ENCODE assay signal across 23 mouse cellular contexts in genomic region chr8:9171848-9172247, GRCm38 (mm10).
DNase-seq lines count a peak whose midpoint lies in the region; ATAC-seq and TF ChIP-seq lines count a peak whose summit lies in the region.
"Had no signal": no experiment of that assay in that cellular context is flagged by ENCODE, and none has a peak within 500 bp of the region (broad histone marks: within the 10 kb centered on the region; RNA-seq: fewer than 3 reads in every experiment).

No protein-coding gene starts in this region.

- H3K27me3 ChIP-seq in hindbrain, embryonic 10.5 days (ENCODE audit: insufficient read depth, poor library complexity, severe bottlenecking), result peaks cover 7% of the 10 kb centered on the region; the same call in 1 of the 2 replicates
- H3K27me3 ChIP-seq in hindbrain, embryonic 16.5 days (replicated peaks; ENCODE audit: control insufficient read depth, insufficient read depth, low read length), result no peaks in the 10 kb centered on the region
- peaks cover 17% of the 10 kb centered on the region; the same call in 1 of the 2 replicates for H3K27me3 ChIP-seq in embryonic facial prominence, embryonic 10.5 days (replicated peaks; ENCODE audit: low read depth, poor library complexity, severe bottlenecking)
- H3K27me3 ChIP-seq in lung, embryonic 16.5 days (ENCODE audit: control insufficient read depth, insufficient read depth, low read depth, low read length), result no peaks in the 10 kb centered on the region
- H3K27me3 ChIP-seq in stomach, embryonic 15.5 days (replicated peaks), result no peaks in the 10 kb centered on the region
- no peaks in the 10 kb centered on the region for H3K27me3 ChIP-seq in kidney, adult 2 months (replicated peaks; ENCODE audit: control insufficient read depth, insufficient read depth, low read length)
- H3K27me3 ChIP-seq: CH12.LX; forebrain, embryonic 15.5 days; hindbrain, embryonic 13.5 days; liver, embryonic 15.5 days; megakaryocyte, embryonic 14.5 days; neural tube, embryonic 15.5 days had no signal

- H3K27ac ChIP-seq in hindbrain, embryonic 10.5 days, result peak overlapping the region; percentile 56; the same call in 1 of the 2 replicates
- H3K27ac ChIP-seq in hindbrain, embryonic 16.5 days (ENCODE audit: low read depth, low read length), result no peak overlapping the region
- H3K27ac ChIP-seq in embryonic facial prominence, embryonic 10.5 days (replicated peaks), result no peak overlapping the region
- H3K27ac ChIP-seq in lung, embryonic 16.5 days (ENCODE audit: low read length), result peak overlapping the region; percentile 7; the same call in 1 of the 2 replicates
- no peak overlapping the region; the same call in 1 of the 2 replicates for H3K27ac ChIP-seq in stomach, embryonic 15.5 days
- no peak overlapping the region for H3K27ac ChIP-seq in kidney, adult 2 months (ENCODE audit: insufficient read depth, low read depth, low read length)
- H3K27ac ChIP-seq: forebrain, embryonic 15.5 days; hindbrain, embryonic 13.5 days; kidney, postnatal 0 days; limb, embryonic 15.5 days; liver, embryonic 15.5 days; neural tube, embryonic 15.5 days had no signal

- H3K9me3 ChIP-seq in hindbrain, embryonic 10.5 days, result no peaks in the 10 kb centered on the region
- no peaks in the 10 kb centered on the region for H3K9me3 ChIP-seq in hindbrain, embryonic 16.5 days (ENCODE audit: control insufficient read depth, low read length)
- no peaks in the 10 kb centered on the region for H3K9me3 ChIP-seq in embryonic facial prominence, embryonic 10.5 days
- H3K9me3 ChIP-seq in lung, embryonic 16.5 days (ENCODE audit: control insufficient read depth, low read length), result no peaks in the 10 kb centered on the region
- no peaks in the 10 kb centered on the region for H3K9me3 ChIP-seq in stomach, embryonic 15.5 days
- H3K9me3 ChIP-seq: forebrain, embryonic 15.5 days; hindbrain, embryonic 13.5 days; limb, embryonic 15.5 days; liver, embryonic 15.5 days; megakaryocyte, embryonic 14.5 days; neural tube, embryonic 15.5 days had no signal

- TF ChIP-seq CTCF in kidney, adult 2 months (conservative IDR thresholded peaks at IDR 0.05; ENCODE audit: insufficient read depth, insufficient read length, low read depth, low read length), result no peak

- no peak overlapping the region for H3K4me2 ChIP-seq in hindbrain, embryonic 16.5 days (ENCODE audit: low read length)
- no peak overlapping the region for H3K4me2 ChIP-seq in lung, embryonic 16.5 days (ENCODE audit: low read depth, low read length)
- no peak overlapping the region for H3K4me2 ChIP-seq in stomach, embryonic 15.5 days
- H3K4me2 ChIP-seq: forebrain, embryonic 15.5 days; heart, embryonic 11.5 days; hindbrain, embryonic 13.5 days; limb, embryonic 15.5 days; liver, embryonic 15.5 days; neural tube, embryonic 15.5 days had no signal

- H3K4me1 ChIP-seq in hindbrain, embryonic 10.5 days (replicated peaks), result peaks cover 15% of the 10 kb centered on the region
- 0 out of 2 replicates have a peak, but pooled peaks cover 2% of the 10 kb centered on the region for H3K4me1 ChIP-seq in hindbrain, embryonic 16.5 days (ENCODE audit: control insufficient read depth, insufficient read depth, low read depth, low read length)
- H3K4me1 ChIP-seq in embryonic facial prominence, embryonic 10.5 days, result peaks cover 32% of the 10 kb centered on the region
- peaks cover 22% of the 10 kb centered on the region for H3K4me1 ChIP-seq in lung, embryonic 16.5 days (replicated peaks; ENCODE audit: control insufficient read depth, insufficient read depth, low read length)
- H3K4me1 ChIP-seq in stomach, embryonic 15.5 days, result peaks cover 9% of the 10 kb centered on the region
- H3K4me1 ChIP-seq in kidney, adult 2 months (ENCODE audit: control insufficient read depth, insufficient read depth, low read length), result no peaks in the 10 kb centered on the region
- H3K4me1 ChIP-seq: hindbrain, embryonic 13.5 days; limb, embryonic 15.5 days; liver, embryonic 15.5 days; megakaryocyte, embryonic 14.5 days had no signal

- no peak overlapping the region for H3K9ac ChIP-seq in hindbrain, embryonic 16.5 days (ENCODE audit: low read depth, low read length)
- no peak overlapping the region for H3K9ac ChIP-seq in lung, embryonic 16.5 days (ENCODE audit: low read length)
- no peak overlapping the region for H3K9ac ChIP-seq in stomach, embryonic 15.5 days
- H3K9ac ChIP-seq: forebrain, embryonic 15.5 days; hindbrain, embryonic 13.5 days; limb, embryonic 15.5 days; liver, embryonic 15.5 days; neural tube, embryonic 15.5 days had no signal

- WGBS in hindbrain, embryonic 10.5 days, result 73% methylated on average over 5 of the region's 5 CpGs
- 81% methylated on average over 5 of the region's 5 CpGs for WGBS in hindbrain, embryonic 16.5 days
- WGBS in embryonic facial prominence, embryonic 10.5 days, result 64% methylated on average over 5 of the region's 5 CpGs
- 46% methylated on average over 5 of the region's 5 CpGs for WGBS in lung, embryonic 16.5 days
- WGBS in stomach, embryonic 15.5 days, result 50% methylated on average over 5 of the region's 5 CpGs
- 75% methylated on average over 5 of the region's 5 CpGs for WGBS in kidney, adult 2 months

- TF ChIP-seq POLR2A in kidney, adult 2 months (IDR thresholded peaks at IDR 0.05; ENCODE audit: low read depth, low read length), result no peak

- H3K36me3 ChIP-seq in hindbrain, embryonic 10.5 days, result no peaks in the 10 kb centered on the region
- no peaks in the 10 kb centered on the region for H3K36me3 ChIP-seq in hindbrain, embryonic 16.5 days (ENCODE audit: control insufficient read depth, insufficient read depth, low read length)
- no peaks in the 10 kb centered on the region for H3K36me3 ChIP-seq in embryonic facial prominence, embryonic 10.5 days (replicated peaks)
- no peaks in the 10 kb centered on the region for H3K36me3 ChIP-seq in lung, embryonic 16.5 days (ENCODE audit: control insufficient read depth, insufficient read depth, low read length)
- H3K36me3 ChIP-seq in stomach, embryonic 15.5 days, result no peaks in the 10 kb centered on the region
- H3K36me3 ChIP-seq in kidney, adult 2 months (ENCODE audit: control insufficient read depth, insufficient read depth, low read length), result no peaks in the 10 kb centered on the region
- H3K36me3 ChIP-seq: forebrain, embryonic 15.5 days; hindbrain, embryonic 13.5 days; limb, embryonic 15.5 days; liver, embryonic 15.5 days; neural tube, embryonic 15.5 days had no signal

- no peak for DNase-seq in hindbrain, embryonic 10.5 days (ENCODE audit: low spot score)
- peak; percentile 15 for DNase-seq in embryonic facial prominence, embryonic 10.5 days (ENCODE audit: low spot score)
- no peak for DNase-seq in kidney, postnatal 4 days
- no peak for DNase-seq in kidney, adult 2 months
- DNase-seq: cerebellum, adult 18-20 months; gastrocnemius, postnatal 36 days; heart, postnatal 10 days; kidney, adult 11 months; right cerebral cortex, postnatal 14 days; spleen, adult 18-20 months had no signal

- ATAC-seq in hindbrain, embryonic 16.5 days, result no peak
- ATAC-seq in lung, embryonic 16.5 days (ENCODE audit: low read depth), result peak; percentile 58; the same call in 1 of the 2 replicates
- ATAC-seq in stomach, embryonic 15.5 days (ENCODE audit: insufficient read depth, low FRiP score, low read depth), result peak; percentile 53; the same call in 1 of the 2 replicates
- ATAC-seq: forebrain, embryonic 15.5 days; midbrain, embryonic 16.5 days had no signal

- H3K4me3 ChIP-seq in hindbrain, embryonic 10.5 days, result no peak overlapping the region
- no peak overlapping the region for H3K4me3 ChIP-seq in hindbrain, embryonic 16.5 days (ENCODE audit: low read length)
- no peak overlapping the region for H3K4me3 ChIP-seq in embryonic facial prominence, embryonic 10.5 days
- no peak overlapping the region for H3K4me3 ChIP-seq in lung, embryonic 16.5 days (ENCODE audit: low read length)
- H3K4me3 ChIP-seq in stomach, embryonic 15.5 days (replicated peaks), result no peak overlapping the region
- H3K4me3 ChIP-seq in kidney, adult 2 months (ENCODE audit: insufficient read depth, low read depth, low read length), result no peak overlapping the region
- H3K4me3 ChIP-seq: forebrain, embryonic 15.5 days; hindbrain, embryonic 13.5 days; limb, embryonic 15.5 days; liver, embryonic 15.5 days; megakaryocyte, embryonic 14.5 days; neural tube, embryonic 15.5 days had no signal

Comparison
In these comparisons a context has a peak if more than half of its experiments do, and no peak if none do; other contexts are left out.
1. H3K27ac ChIP-seq: peak in hindbrain, embryonic 10.5 days (single experiment) and lung, embryonic 16.5 days (single experiment); none in hindbrain, embryonic 16.5 days (single experiment), embryonic facial prominence, embryonic 10.5 days (single experiment), stomach, embryonic 15.5 days (single experiment) and kidney, adult 2 months (single experiment).